Mouse (Mus musculus) cortical plate, adult 2 months (tissue): ENCODE measurements at regions not wholly inside any gene's neighbourhood (a gene's known extent, or its start where the extent isn't known, plus 50 kb on each side); places are given as distances from the start of the nearest gene placed in this dataset.

Experiments used
- CTCF ChIP-seq: fragments of 200-500 bp; IDR thresholded peaks from 2 replicates; pipeline ENCODE4 v1.5.1; 2011; ENCODE audit warnings: mild to moderate bottlenecking, control low read depth, low read length; ENCODE audit not compliant: insufficient read depth; ENCODE audit errors: extremely low read depth
- POLR2A ChIP-seq: fragments of 200-500 bp; IDR thresholded peaks from 2 replicates; pipeline ENCODE4 v1.6.1; 2011; ENCODE audit warnings: mild to moderate bottlenecking, low read length, control low read depth; ENCODE audit not compliant: insufficient read depth; ENCODE audit errors: extremely low read depth

DNA sequence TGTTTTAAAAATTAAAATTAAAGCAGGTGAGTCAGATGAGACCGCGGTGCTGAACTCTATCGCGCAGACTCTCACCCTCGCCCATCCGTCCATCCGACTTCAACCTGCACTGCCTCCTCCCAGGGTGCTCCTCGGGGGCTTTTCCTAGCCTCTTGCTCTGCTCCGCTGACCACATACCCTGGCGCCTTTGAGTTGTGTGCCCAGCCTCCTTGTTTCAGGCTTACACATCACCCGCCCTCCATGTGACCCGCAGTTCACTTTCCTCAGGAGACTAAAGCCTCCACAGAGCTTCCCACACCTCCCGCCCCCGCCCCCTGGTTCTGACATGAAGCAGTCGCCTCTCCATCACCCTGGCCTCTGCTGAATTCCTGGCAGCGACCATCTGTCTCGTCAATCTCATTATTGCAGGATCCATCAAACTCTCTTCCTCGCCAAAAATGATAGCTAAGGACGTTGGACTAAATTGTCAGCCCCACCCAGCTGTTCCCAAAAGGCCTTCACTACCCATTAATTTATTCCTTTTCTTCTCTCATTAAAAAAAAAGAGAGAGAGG is 482.9 kb downstream of the Zfp536 start:
- TF ChIP-seq POLR2A (no peak), CTCF (no peak)
